Mouse (Mus musculus): Measurements from ENCODE around the gene Elmsan1.

GRCm38 (mm10) chr12:84207209-84207817, 11.4 kb downstream of the Elmsan1 start:
- TF ChIP-seq CTCF (conservative IDR thresholded peaks at IDR 0.05; ENCODE audit: low read length) (no peak), POU5F1 (IDR thresholded peaks at IDR 0.05; ENCODE audit: borderline replicate concordance, low read length) (no peak)
